Mouse (Mus musculus) left cerebral cortex, adult 8-10 months (tissue): Measurements from ENCODE around the gene Rps23. TPM values are rescaled to one million over a fixed set of nuclear protein-coding genes. Genes with fewer than 3 reads are reported as not detected.
A peak's percentile ranks its signal among the peaks of the same experiment; 100 is the strongest.
"Not testable (repeated sequence)": the region's sequence is repeated elsewhere in the genome, so short reads cannot be mapped to it uniquely, and the experiment has no call there.

Source experiments
- DNase-seq, 2 experiments: peaks; one replicate each; pipeline ENCODE4 v3.0.0; 2022; ENCODE audit warnings: low spot score in 2 of 2
- total RNA-seq, 4 experiments: library from RNA; stranded (reverse); gene quantifications; 2 replicates each; pipeline ENCODE4 v1.2.4; 2022

Gene Rps23
- total RNA-seq, result 100 to 1,000 TPM; 163 to 269 (median 221) TPM

DNA sequence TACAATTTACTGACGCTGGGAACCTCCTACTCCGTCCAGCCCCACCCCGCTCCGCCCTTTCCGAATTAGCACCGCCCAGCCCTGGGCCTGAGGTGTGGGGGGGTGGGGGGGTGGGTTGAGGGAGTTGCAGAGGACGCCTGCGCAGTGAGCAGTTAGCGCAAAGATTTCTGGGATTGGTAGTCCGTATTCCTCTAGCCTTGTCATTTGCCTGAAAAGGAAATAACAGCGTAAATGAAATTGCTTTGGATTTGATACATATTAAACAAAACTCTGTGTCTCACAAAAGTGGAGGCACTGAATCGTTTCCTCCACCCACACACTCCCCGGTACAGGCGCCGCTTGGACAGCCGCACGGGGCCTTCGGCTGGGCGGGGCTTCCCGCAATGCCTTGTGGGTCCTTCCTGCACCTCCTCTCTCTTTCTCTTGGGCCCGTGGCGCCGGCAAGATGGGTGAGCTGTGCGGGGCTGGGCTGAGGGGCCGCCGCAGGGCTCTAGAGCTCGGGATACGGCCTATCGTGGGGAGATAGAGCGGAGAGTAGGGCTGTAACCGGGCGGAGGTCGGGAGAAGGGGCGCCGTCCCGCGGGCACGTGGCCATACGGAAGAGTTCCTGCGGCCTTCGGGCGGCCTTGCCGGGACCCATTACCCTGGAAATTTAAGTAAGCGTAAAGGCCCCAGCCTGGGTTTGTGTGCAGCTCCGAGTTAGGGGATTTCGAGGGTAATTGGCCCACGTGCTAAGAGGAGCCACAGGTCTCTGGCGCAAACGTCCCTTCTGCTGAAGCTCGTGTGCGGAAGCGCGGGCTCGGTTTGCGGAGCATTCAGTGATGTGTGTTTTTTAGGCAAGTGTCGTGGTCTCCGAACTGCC, at the start of gene Rps23:
TSS of gene Rps23 (plus strand) at position 208 of the 862 bp plus-strand sequence.
- peak; percentile 84 to 86 for DNase-seq

DNA sequence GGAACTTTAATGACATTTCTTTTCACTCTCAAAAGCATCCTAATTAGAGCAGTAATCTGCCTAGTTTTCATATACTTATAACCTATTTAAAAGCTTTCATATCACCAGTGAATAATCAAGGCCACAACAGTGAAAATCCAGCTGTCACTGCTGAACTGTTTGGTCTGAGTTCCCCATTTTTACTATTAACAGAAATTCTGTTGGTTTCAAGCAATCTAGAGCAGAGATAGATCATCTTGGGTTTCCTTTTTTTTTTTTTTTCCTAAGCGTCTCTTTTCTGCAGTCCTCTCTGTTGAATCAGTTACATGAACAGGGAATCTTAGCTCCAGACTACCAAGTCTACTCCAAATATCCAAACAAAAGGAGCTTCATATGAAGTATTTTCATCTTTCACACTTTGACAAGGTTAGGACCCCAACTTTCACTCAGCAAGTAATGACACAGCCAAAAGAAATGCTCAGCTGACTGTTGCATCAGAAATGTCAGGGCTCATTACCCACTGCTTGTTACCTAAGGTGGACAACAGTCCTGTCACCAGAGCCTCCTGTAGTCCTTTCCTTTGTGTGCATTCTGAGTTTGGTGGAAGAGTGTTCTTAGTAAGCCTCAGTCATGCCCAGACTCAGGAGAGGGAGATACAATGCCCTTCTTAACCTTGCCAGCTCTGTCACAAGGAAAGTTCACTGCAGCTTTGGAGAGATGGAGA, 40.9 kb upstream of the Rps23 start:
- no peak for DNase-seq

DNA sequence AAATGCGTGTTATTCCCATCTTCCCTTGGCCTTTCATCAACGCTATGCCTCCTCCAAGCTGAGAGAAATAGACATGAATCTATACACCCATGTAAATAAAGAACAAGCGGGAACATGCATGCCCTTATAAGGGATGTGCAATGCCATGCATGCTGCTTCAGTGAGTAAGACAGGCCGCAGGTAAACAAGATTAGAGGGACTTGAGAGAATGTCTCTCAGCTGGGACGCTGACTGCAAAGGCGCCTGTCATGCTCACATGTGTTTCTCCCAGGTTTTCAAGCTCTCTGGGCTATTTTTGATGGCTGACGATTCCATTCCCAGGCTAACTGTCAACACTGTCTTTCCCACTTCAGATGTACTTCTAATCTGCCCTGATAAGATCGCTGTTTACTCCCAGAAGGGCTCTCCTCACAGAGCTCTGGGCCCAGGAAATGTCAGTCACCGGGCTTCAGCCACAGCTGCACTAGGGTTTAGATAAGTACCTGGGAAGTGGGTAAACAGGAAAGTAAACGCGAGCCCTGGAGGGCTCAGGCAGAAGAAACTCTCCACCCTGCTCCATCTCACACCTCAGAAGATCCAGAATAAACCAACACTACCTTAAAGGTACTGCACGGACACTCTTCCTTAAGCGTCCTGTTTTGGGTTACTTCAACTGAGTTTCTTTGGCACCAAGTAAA, 36.8 kb upstream of the Rps23 start:
- no peak for DNase-seq

DNA sequence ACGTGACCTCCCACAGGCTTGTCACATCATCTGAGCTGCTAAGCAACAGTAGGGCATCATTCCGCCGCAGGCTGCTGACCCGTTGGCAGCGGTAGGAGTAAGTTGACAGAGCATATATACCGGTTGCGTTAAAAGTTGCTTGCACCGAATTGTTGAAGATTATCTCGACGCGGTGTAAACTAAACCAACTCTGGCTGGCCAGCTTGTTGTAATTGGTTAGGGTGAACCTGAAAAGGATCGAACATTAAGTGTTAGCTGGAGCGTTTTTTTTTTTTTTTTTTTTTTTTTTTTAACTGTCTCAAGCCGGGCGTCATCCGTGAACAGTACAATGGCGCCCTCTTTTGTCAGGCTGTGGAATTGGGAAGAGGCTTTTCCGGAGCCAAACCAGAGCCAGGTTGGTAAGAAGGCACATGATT, 36.2 kb upstream of the Rps23 start:
- DNase-seq, result peak in 1 of 2 experiments; percentile 57

GRCm38 (mm10) chr13:90890111-90890510, 32.6 kb upstream of the Rps23 start:
- DNase-seq, result no peak

DNA sequence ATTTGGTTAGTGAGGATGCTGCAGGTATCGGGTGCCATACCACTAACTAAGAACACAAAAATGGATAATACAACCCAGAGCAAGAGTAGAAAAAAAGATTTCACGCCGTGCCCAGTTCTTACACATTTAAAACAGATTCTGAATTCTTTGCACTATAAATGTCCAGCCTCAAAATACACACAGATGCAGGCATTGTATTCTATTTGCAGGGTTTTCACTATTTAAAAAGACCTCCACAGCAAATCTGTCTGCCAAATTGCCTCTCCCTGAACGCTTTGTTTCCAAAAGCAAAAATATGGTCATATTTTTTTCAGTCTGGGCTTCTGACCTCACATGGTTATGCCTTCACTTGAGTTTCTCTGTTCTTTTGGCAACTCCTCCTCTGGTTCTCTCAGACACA, 27.9 kb upstream of the Rps23 start:
- DNase-seq, result no peak

DNA sequence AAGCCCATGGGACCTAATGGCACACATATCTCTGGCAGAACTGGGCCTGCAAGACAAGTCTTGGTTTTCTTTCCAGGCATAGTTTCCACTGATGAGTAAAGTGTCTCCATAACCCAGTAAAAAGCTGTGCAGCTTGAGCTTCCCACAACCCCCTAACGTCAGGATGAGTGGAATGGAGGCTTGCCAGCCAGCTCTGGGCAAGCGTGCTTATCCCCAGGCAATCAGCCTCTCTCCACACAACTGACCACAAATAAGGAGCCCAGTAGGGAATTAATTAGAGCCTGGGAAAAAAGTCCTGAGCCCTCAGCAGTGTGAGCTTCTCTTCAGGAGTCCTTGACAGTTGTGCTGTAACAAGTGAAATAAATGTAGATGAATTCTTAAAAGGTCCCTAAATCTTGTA, 26.7 kb upstream of the Rps23 start:
- DNase-seq, result peak in 1 of 2 experiments; percentile 45

DNA sequence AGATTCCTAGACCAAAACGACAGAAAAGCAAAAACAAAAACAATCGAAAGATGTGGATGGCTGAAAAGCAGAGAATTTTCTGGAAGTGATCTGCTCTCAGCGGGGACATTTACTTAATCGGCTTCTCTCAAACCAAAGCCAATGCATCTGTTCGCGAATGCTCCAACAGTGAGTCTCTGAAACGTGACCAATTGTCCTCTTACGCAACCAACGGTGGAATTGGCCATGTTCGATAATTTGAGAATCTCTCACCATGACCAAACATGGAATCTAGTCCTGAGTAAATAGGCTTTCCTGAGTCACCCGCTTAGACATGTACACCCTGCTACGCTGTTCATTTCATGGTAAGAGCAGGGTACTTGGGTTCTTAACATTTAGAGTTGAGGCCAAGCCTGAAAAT, 25.9 kb upstream of the Rps23 start:
- no peak for DNase-seq

- DNase-seq, result no peak
Observed at GRCm38 (mm10) chr13:90905176-90905575, 17.6 kb upstream of the Rps23 start, which contains the start of gene Atp6ap1l. Atp6ap1l (minus strand) TSS chr13:90905355.

- no peak for DNase-seq
Observed at GRCm38 (mm10) chr13:90907376-90907775, 15.4 kb upstream of the Rps23 start.

GRCm38 (mm10) chr13:90912760-90913674, 9.7 kb upstream of the Rps23 start:
- peak; percentile 27 to 39 for DNase-seq

GRCm38 (mm10) chr13:90913675-90914192, 9.0 kb upstream of the Rps23 start:
- no peak for DNase-seq

- DNase-seq, result no peak
Observed at GRCm38 (mm10) chr13:90914721-90915120, 8.0 kb upstream of the Rps23 start.

DNA sequence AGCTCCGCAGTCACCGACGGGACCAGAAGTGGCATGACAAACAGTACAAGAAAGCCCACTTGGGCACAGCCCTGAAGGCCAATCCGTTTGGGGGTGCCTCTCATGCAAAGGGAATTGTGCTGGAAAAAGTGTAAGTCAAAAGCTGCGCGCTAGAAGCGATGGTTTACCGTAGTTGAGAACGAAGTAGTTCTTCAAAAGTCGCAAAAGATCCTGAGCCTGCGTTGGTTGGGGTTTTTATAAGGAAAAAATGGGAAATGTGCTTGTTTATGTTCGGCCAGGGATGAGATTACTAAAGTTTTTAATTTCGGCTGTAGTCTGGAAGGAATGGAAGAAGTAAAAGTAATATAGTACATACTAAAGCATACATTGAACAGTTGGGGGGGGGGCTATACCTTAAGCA, 859 bp downstream of the Rps23 start:
- not testable (repeated sequence) for DNase-seq

DNA sequence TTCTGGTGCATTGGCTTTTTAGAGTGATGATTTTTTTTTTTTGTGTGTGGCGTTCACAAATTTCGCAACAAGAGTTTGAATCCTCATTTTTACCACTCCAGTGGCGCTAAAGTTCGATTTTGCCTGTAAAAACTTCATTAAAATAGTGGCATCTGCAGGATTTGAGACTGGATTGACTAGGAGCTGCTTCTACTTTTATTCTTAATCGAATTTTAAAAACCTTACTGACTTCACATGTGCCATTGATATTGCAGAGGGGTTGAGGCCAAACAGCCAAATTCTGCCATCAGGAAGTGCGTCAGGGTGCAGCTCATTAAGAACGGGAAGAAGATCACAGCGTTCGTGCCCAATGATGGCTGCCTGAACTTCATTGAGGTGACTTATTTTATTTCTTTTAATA, 1.3 kb downstream of the Rps23 start:
- no peak for DNase-seq

DNA sequence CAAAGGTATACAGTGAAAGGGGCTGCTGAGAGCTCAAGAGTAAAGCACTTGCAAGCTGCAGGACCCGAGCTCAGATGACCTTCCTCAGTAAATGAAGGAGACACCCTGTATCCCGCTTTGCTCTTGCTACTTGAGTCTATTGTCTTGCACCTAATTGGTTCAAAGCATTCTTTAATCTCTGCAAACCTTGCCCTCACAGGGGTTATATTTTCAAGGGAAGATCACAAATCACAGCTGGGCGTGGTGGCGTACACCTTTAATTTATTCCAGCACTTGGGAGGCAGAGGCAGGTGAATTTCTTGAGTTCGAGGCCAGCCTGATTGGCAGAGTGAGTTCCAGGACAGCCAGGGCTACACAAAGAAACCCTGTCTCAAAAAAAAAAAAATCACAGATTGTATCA, 2.4 kb downstream of the Rps23 start:
- DNase-seq, result no peak

DNA sequence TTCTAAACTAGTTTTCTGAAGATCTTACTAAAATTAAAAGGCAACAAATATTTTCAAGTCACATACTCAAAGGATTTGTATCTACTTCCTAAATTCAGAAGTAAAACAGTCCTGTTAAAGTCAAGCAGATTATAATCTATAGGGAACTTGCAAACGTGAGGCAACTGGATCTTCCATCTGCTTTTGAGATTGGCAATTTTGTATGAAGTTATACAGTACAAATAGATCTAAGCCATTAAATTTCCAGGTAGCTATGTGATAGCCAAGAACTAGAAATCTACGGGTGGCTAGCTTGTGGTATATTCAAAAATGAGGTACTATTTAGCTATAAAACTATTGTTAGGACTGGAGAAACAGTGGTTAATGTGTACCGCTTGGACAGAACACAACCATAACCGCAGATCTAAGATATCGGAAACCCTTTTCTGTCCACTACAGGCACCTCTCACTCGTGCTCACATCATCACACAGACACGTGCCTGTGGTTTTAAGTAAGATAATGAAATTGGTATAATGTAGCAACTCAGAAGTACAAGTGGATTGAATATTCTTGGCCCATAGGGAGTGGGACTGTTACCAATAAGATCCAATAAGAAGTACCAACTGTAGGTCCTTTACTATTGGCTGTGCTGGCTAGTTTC, 3.5 kb downstream of the Rps23 start:
- DNase-seq, result no peak

DNA sequence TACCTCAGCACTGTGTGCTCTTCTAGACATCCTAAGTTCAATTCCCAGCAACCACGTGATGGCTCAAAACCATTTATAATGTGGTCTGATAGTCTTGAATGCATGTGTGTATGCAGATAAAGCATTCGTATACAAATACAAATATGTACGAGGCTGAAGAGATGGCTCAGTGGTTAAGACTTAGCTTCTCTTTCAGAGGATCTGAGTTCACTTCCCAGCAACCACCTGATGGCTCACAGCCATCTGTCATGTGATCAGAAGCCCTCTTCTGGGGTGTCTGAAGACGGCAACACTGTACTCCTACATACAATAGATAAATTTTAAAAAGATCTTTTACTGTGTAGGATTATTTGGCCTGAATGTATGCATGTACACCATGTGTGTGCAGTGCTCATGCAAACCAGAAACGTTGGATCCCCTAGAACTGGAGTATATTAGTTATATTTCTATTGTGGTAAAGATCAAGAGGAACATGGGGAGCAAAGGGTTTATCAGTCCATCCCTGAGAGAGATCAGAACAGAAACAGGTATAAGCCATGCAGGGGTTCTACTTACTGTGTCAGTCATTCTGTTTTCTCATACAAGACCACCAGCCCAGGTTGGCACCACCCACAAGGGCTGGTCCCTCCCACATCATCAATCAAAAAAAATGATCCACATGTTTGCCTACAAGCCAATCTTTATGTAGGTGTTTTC, 4.3 kb downstream of the Rps23 start:
- DNase-seq, result no peak

- DNase-seq, result not testable (repeated sequence)
Observed at GRCm38 (mm10) chr13:90928266-90928665, 5.5 kb downstream of the Rps23 start.

DNA sequence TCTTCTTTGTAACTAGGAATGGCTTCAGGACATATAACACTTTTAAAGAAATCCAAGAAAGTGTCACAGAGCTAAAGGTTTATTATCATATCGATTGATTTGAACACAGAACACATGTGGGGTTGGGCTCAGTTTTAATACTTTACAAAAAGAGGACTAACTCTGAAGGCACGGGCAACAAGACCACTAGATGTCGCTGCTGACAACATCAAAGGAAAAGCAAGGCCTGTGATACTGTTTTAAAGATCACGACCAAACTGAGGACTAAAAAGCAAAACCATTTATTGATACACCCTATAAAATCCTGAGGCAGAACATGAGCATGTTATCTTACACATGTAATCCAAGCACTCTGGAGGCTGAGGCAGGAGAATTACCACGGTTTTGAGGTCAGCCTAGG, 7.1 kb downstream of the Rps23 start:
- DNase-seq, result peak; percentile 41 to 64
